Mouse (Mus musculus) c-Kit-positive CD71-positive TER-119-positive erythroid progenitor cells, embryonic 14.5 days (primary cell): Measurements from ENCODE around the gene Gm21732.
"Not testable (repeated sequence)": the region's sequence is repeated elsewhere in the genome, so short reads cannot be mapped to it uniquely, and the experiment has no call there.

Source experiments
- DNase-seq: peaks from one replicate; pipeline ENCODE4 v3.0.0-alpha.2; 2013; ENCODE audit warnings: low spot score

The Gm21732 gene

DNA sequence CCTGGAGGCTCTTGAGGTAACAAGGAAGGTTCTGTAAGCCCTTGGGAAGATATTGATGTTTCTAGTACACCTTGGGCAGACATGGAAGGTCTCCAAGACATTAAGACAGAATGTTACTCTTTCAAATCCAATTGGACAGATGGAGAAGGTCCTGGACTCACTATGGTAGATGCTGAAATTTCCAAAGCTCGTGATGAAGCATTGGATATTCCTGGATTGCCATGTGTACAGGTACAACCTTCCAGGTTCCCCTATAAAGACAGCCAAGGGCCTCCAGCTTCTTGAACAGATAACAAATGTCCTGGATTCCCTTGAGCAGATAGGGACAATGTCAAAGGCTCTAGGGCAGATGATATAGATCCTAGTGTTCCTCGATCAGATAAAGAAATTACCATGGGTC lies at the start of gene Gm21732:
TSS of gene Gm21732 (minus strand) at position 101 of the 400 bp plus-strand sequence.
- DNase-seq = not testable (repeated sequence)
